Mouse (Mus musculus): ENCODE results near the gene Traf7.

DNA sequence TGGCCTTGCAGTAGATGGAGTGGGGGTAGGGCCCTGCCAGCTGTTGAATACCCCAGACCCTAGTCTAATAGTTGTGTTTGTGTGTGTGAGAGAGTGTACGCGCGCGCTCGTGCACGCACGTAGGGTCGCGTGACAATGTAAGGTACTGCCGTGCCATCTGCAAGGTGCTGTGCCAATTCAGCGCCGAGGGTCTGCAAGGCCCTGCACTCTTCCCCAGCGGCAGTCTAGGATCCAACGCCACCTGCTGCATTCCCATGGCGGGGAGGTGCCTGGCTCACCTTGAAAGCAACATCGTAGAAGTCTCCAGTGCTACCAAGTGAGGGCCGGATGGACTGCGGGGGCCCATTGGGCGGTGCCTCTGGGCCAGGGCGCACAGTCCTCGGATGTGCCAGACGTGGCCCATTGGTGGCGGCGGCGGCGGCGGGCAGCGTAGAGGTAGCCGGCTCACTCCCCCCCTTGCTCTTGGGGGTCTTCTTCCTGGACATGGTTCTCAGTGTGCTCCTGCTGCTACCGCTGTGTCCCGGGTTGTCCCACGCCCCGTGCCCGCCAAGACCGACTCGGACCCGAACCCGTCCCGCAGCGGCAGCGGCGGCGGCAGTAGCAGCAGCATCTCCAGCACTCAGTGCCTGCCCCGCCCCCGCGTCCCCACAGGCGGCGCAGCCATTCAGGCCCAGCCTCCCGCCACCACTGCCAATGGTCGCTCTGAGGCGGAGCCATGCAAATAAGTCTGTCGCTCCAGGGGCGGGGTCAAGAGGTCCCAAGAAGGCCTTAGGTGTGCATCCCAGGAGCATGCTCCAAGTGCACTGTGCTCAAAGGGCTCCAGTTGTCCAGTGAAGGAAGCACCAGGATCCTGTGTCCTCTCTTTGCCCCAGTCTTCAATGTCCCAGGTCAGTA is 5.6 kb upstream of the Traf7 start:
- TF ChIP-seq CTCF (conservative IDR thresholded peaks at IDR 0.05 in 1 of 2, IDR thresholded peaks at IDR 0.05 in 1 of 2; ENCODE audit: low read depth in 2 of 2, low read length in 2 of 2), result no peak
- TF ChIP-seq JUND (conservative IDR thresholded peaks at IDR 0.05; ENCODE audit: low read depth, low read length), result no peak
- TF ChIP-seq TCF12 (IDR thresholded peaks at IDR 0.05; ENCODE audit: low read depth, low read length), result no peak
